Mouse (Mus musculus) embryonic facial prominence, embryonic 14.5 days (tissue): ENCODE data around the gene Prpf4. TPM values are rescaled to one million over a fixed set of nuclear protein-coding genes. Genes with fewer than 3 reads are reported as not detected.

Experiments used
- ATAC-seq: fragments of 200-750 bp; cut with Nextera tagmentation; 2 replicates; pipeline ENCODE4 v1.8.0; 2017; ENCODE audit warnings: low read depth, moderate number of reproducible peaks, moderate TSS enrichment
- DNase-seq: peaks from one replicate; pipeline ENCODE4 v3.0.0-alpha.2; 2015; ENCODE audit warnings: low spot score
- H3K27ac ChIP-seq: fragments of 300-500 bp; sonication (generic); replicated peaks from 2 replicates; pipeline ENCODE4 v1.5.1; 2014; ENCODE audit warnings: low read depth, mild to moderate bottlenecking, low read length, moderate library complexity
- H3K27me3 ChIP-seq: fragments of 300-500 bp; sonication (generic); replicated peaks from 2 replicates; pipeline ENCODE4 v1.6.1; 2014; ENCODE audit warnings: low read length; ENCODE audit not compliant: control insufficient read depth, insufficient read depth
- H3K36me3 ChIP-seq: fragments of 300-500 bp; sonication (generic); 2 replicates; pipeline ENCODE4 v1.6.1; 2014; ENCODE audit warnings: low read length, mixed read lengths; ENCODE audit not compliant: control insufficient read depth, insufficient read depth
- H3K4me1 ChIP-seq: fragments of 300-500 bp; sonication (generic); 2 replicates; pipeline ENCODE4 v1.6.1; 2014; ENCODE audit warnings: antibody characterized with exemption, low read length; ENCODE audit not compliant: control insufficient read depth, insufficient read depth
- H3K4me2 ChIP-seq: fragments of 300-500 bp; sonication (generic); 2 replicates; pipeline ENCODE4 v1.6.1; 2014; ENCODE audit warnings: low read depth, mild to moderate bottlenecking, low read length, moderate library complexity, mixed read lengths
- H3K4me3 ChIP-seq: fragments of 300-500 bp; sonication (generic); 2 replicates; pipeline ENCODE4 v1.5.1; 2014; ENCODE audit warnings: low read depth, mild to moderate bottlenecking, low read length
- H3K9ac ChIP-seq: fragments of 300-500 bp; sonication (generic); 2 replicates; pipeline ENCODE4 v1.6.1; 2014; ENCODE audit warnings: low read depth, mild to moderate bottlenecking, low read length, moderate library complexity, mixed read lengths
- H3K9me3 ChIP-seq: fragments of 300-500 bp; sonication (generic); 2 replicates; pipeline ENCODE4 v1.6.1; 2016; ENCODE audit warnings: low read length; ENCODE audit not compliant: control insufficient read depth
- WGBS: fragments of 180-500 bp; shearing (Covaris S2); extraction: QIAGEN DNeasy Blood & Tissue Kit; methylation state at CpG from one replicate; pipeline ENCODE4 v1.1.7; 2014; 5-methylcytosine and 5-hydroxymethylcytosine counted together
- polyA plus RNA-seq: library from polyadenylated mRNA; unstranded; fragments of >200 nt; fragmentation: Nextera tagmentation; extraction: Ambion mirVana; gene quantifications from 2 replicates; pipeline ENCODE4 v1.2.1, GENCODE M21; 2014

Prpf4 gene
- polyA plus RNA-seq, 1 experiment from 2014 or later = 16.4 TPM

DNA sequence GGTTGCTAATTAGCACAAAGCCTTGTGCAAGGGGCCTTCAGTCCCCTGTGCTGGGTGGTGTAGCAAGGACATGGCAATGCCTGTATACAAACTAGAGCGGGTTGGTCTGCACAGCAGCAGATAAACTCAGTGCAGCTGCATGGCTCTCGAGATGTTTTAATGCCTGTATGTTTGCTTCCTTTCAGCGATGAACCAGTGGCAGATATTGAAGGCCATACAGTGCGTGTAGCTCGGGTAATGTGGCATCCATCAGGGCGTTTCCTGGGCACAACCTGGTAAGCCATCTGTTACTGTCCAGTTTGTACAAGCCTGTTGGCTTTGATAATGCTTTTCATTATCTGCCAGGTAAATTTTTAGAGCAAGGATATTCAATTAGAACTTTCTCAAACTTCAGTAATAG lies 10.5 kb downstream of the Prpf4 start:
- 92% methylated on average over 6 of the region's 6 CpGs for whole genome bisulfite sequencing
- no peaks in the 10 kb centered on the region for H3K4me1 ChIP-seq
- ATAC-seq (no peak), DNase-seq (no peak)
- peaks cover 100% of the 10 kb centered on the region for H3K36me3 ChIP-seq
- H3K4me3 ChIP-seq = no peak overlapping the region
- H3K27ac ChIP-seq = no peak overlapping the region
- no peak overlapping the region for H3K9ac ChIP-seq
- no peaks in the 10 kb centered on the region for H3K27me3 ChIP-seq
- no peaks in the 10 kb centered on the region for H3K9me3 ChIP-seq
- H3K4me2 ChIP-seq = no peak overlapping the region

DNA sequence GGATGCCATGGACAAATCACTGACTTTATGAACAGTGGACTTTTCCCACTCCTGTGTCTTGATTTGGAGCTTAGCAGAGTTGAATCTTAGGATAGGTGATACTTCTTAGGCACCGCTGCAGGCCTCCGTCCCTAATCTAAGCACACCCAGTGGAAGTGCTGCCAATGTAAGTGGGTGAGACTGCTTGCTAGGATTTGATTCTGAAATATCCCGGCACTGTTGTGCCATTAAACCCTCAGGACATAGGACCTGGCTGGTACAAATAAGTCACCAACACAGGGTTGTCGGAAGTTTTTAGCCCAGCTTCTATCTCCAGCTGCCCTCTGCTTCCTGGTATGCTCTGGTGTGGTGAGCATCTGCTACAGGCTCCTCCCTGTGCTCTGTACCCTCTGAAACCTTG lies 17.3 kb downstream of the Prpf4 start:
- no peak for DNase-seq
- Histone ChIP-seq H3K27me3 (no peaks in the 10 kb centered on the region), H3K4me2 (no peak overlapping the region), H3K9me3 (no peaks in the 10 kb centered on the region), H3K9ac (no peak overlapping the region), H3K4me1 (no peaks in the 10 kb centered on the region), H3K36me3 (peaks cover 56% of the 10 kb centered on the region), H3K27ac (no peak overlapping the region), H3K4me3 (no peak overlapping the region)
- 93% methylated on average over 4 of the region's 4 CpGs for WGBS
- ATAC-seq = no peak

DNA sequence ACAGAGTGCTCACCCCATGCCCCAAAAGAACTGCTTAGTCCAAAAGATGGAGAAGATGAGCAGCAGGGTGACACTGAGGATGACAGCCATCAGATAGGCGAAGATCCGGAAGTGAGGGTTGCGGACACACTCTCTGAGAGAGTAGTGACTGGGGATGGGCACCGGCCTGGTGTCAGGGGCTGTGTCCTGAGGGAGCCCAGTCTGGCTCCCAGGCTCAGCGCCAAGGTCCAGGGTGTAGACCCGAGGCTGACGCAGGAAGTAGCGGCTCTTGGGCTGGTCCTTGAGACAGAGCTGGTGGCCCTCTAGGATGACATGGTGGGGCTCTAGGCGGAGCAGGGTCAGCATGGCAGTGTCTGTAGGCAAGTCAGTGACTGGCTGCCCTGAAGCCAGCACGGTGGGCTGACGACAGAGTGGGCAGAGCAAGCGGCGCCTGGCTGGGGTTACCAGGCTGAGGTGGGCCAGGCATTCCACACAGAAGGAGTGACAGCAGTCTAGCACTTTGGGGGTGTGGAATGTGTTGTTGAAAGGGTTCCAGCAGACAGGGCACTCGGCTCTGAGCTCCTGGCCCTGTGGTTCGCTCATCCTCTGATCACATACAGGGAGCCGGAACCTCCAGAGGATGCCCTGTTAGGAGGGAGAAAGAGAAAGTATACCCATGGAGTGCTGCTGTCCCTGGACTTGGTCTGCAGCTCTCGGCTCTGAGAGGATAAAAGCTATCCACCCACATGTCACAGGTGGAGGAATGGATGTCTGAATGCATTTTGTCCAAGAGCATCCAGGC lies 19.6 kb downstream of the Prpf4 start:
- Histone ChIP-seq H3K4me1 (no peaks in the 10 kb centered on the region), H3K27ac (no peak overlapping the region), H3K4me3 (no peak overlapping the region), H3K4me2 (no peak overlapping the region), H3K27me3 (no peaks in the 10 kb centered on the region), H3K9me3 (no peaks in the 10 kb centered on the region), H3K9ac (no peak overlapping the region), H3K36me3 (peaks cover 34% of the 10 kb centered on the region)
- DNase-seq = no peak
- ATAC-seq = 0 out of 2 replicates have a peak, but pooled peaks have one; percentile 14
- 76% methylated on average over 14 of the region's 17 CpGs for WGBS

DNA sequence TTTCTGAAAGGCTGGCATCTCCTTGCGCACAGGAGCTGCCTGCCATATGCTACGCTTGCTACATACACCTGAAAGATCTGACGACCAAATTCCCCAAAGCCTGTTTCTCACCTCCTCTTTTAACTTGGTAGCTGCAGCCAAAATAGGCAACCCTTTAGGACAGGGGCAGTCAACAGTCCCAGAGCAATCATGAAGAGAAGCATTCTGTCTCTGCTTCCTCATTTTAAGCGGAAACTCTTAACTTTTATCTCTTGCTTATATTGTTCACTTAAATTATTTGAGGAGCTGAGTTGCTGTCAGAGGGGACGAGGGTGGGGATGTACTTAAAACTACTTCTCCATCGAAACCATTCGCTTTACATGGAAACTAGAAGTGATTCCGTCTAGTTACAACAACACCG lies 21.0 kb downstream of the Prpf4 start:
- Histone ChIP-seq H3K4me3 (no peak overlapping the region), H3K27ac (no peak overlapping the region), H3K9me3 (no peaks in the 10 kb centered on the region), H3K4me2 (no peak overlapping the region), H3K27me3 (no peaks in the 10 kb centered on the region), H3K9ac (no peak overlapping the region), H3K36me3 (peaks cover 19% of the 10 kb centered on the region), H3K4me1 (no peaks in the 10 kb centered on the region)
- WGBS = 82% methylated on average over 9 of the region's 9 CpGs
- ATAC-seq (no peak), DNase-seq (no peak)

DNA sequence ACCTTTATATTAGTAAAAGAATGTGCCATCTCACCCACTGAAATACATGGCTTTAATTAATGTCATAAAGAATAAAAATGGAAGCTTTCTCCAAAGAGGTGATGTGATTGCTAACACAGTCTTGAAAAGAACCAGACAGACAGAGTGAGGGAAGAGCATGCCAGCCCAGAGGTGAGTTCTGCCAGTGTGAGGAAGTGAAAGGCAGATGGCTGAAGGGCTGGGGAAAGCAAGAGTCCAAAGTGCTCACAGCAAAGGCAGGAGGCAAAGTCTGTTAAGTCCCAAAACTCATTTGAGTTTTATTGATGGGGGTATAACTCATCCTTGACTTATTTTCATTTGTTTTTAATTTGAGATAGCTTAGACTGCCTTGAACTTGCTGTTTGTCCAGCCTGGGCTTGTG lies 22.1 kb downstream of the Prpf4 start:
- H3K4me2 ChIP-seq = no peak overlapping the region

DNA sequence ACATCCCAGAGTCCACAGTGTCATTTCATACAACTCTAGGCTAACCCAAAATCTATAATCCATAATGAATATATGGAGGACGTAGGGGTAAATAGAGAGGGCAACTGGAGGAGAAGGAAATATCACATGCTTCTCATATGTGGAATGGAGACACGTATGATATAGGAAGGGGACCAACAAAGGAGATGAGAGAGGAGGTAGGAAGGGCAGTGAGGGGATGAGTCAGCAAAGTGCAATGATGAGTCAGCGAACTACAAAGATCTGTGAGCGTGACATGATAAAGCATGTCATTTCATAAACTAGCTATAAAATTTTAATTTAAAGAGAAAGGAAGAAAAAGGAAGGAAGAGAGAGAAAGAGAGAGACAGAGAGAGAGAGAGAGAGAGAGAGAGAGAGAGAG lies 22.9 kb downstream of the Prpf4 start:
- Histone ChIP-seq H3K27me3 (no peaks in the 10 kb centered on the region), H3K36me3 (0 out of 2 replicates have a peak, but pooled peaks cover under 1% of the 10 kb centered on the region), H3K4me3 (no peak overlapping the region), H3K4me2 (no peak overlapping the region), H3K27ac (no peak overlapping the region), H3K4me1 (no peaks in the 10 kb centered on the region), H3K9me3 (no peaks in the 10 kb centered on the region), H3K9ac (no peak overlapping the region)
- WGBS = 71% methylated on average over 4 of the region's 4 CpGs
- DNase-seq (no peak), ATAC-seq (no peak)

More for the DNA sequence above, 22.1 kb downstream of the Prpf4 start:
- H3K9ac ChIP-seq = no peak overlapping the region
- DNase-seq (no peak), ATAC-seq (no peak)
- H3K27ac ChIP-seq = no peak overlapping the region
- no peaks in the 10 kb centered on the region for H3K4me1 ChIP-seq
- H3K4me3 ChIP-seq = no peak overlapping the region
- no peaks in the 10 kb centered on the region for H3K27me3 ChIP-seq
- H3K9me3 ChIP-seq = no peaks in the 10 kb centered on the region
- H3K36me3 ChIP-seq = peaks cover 8% of the 10 kb centered on the region

DNA sequence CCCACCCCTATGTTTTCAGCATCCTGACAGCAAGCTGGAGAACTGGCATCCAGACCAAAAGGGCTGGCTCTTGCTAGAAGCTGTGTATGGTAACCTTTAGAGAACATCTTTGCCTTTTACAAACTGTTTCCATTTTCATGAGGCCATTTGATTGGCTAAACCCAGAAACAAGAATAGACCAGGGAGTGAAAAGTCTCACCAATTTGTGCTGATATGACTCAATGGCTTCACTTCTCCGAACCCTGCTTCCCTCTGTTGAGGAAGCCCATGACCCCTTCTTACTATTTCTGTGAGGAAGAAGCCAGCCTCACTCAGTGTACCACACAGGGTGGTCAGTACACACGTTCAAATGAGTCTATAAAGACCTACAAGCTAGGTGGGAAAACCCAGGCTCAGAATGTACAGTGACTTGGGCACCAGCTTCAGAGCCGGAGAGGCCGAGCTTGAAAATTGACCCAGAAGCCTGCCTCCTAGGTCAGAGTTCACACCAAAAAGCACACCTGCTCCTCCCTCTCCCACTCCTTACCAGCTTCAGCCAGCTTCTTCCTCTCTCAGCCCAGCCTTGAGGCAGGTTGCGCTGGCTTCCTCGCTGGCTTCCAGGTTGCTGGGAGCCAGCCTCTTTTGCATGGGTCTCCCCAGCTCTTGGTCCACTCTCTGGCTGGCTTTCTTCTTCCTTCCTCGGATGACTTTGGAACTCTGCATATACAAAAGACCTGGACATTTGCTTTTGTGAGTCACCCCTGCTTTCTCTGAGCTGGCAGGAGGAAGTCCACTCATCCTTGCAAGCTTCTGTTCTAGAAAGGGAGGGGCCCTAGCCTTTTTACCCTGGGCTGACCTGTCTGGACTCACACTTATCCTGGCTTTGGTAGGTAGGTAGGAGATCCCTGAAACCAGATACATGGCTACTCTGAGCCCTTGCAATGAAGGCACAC lies 25.6 kb downstream of the Prpf4 start:
- ATAC-seq (no peak), DNase-seq (no peak)
- Histone ChIP-seq H3K36me3 (no peaks in the 10 kb centered on the region), H3K4me3 (no peak overlapping the region), H3K4me1 (no peaks in the 10 kb centered on the region), H3K27me3 (no peaks in the 10 kb centered on the region), H3K27ac (no peak overlapping the region), H3K9me3 (no peaks in the 10 kb centered on the region), H3K4me2 (no peak overlapping the region), H3K9ac (no peak overlapping the region)
- WGBS = 63% methylated on average over 6 of the region's 7 CpGs

DNA sequence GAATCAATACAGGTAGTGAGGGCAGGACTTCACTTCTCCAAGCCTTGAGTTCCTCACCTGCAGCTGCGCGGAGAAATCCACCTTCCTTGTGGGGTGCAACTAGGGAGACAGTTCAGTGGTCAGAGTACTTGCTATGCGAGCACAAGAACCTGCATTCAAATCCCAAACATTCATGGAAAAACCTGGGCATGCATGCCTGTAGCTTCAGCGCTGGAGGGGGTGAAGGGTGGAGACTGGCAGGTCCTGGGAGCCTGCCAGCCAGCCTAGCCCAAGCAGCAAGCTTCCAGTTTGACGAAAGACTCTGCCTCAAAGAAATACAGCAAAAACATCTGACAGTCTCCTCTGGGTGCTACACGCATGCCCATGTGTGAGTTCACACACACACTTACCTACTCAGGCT lies 26.5 kb downstream of the Prpf4 start, which contains the start of gene Rnf183:
Rnf183 (minus strand) TSS at position 172 of the 400 bp plus-strand sequence.
- no peak within 1 kb of the TSS for H3K9ac ChIP-seq
- H3K4me1 ChIP-seq = no peaks in the 10 kb centered on the region
- no peak within 1 kb of the TSS for H3K4me2 ChIP-seq
- H3K27ac ChIP-seq = no peak within 1 kb of the TSS
- no peaks in the 10 kb centered on the region for H3K9me3 ChIP-seq
- H3K36me3 ChIP-seq = no peaks in the 10 kb centered on the region
- WGBS = 80% methylated on average over 6 of the region's 6 CpGs
- DNase-seq = no peak
- ATAC-seq = no peak
- H3K27me3 ChIP-seq = no peaks in the 10 kb centered on the region
- H3K4me3 ChIP-seq = no peak within 1 kb of the TSS
